In the genomic region with DNA sequence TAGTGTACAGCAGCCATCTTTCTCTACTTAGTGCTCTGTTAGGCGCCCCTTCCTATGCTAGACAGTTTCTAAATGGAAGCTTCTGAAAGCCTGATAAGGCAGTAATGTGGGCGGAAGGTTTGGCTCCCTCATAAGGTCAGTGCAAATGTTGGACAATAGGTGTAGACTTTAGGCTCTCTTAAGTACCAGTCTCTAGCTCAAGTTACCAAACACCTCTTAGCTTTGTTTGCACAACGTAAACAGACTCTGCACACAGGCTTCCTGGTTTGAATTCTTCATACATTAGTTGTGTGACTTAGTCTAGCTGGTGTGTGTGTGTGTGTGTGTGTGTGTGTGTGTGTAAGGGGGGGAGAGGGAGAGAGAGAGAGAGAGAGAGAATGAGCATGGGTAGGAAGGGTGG, we compare ENCODE assay signal across 19 mouse cellular contexts. TPM values are rescaled to one million over a fixed set of nuclear protein-coding genes. Genes with fewer than 3 reads are reported as not detected.
"Had no signal": no experiment of that assay in that cellular context is flagged by ENCODE, and none has a peak within 500 bp of the region (broad histone marks: within the 10 kb centered on the region; RNA-seq: fewer than 3 reads in every experiment).

No protein-coding gene starts in this region.

- H3K4me2 ChIP-seq: limb, embryonic 13.5 days; neural tube, embryonic 12.5 days had no signal

- H3K27me3 ChIP-seq: limb, embryonic 13.5 days; neural tube, embryonic 12.5 days had no signal

- H3K4me3 ChIP-seq: limb, embryonic 13.5 days; midbrain, embryonic 10.5 days; myocyte; neural tube, embryonic 12.5 days had no signal

- H3K4me1 ChIP-seq: limb, embryonic 13.5 days; neural tube, embryonic 12.5 days had no signal

- H3K9me3 ChIP-seq: limb, embryonic 13.5 days; midbrain, embryonic 10.5 days; neural tube, embryonic 12.5 days had no signal

- H3K27ac ChIP-seq: kidney, postnatal 0 days; limb, embryonic 13.5 days; liver, embryonic 14.5 days; midbrain, embryonic 10.5 days; neural tube, embryonic 12.5 days had no signal

- ATAC-seq: hindbrain, embryonic 16.5 days; inflammation-experienced regulatory T-cells, adult 6 months; intestine, postnatal 0 days had no signal

- H3K9ac ChIP-seq: limb, embryonic 13.5 days; liver, embryonic 14.5 days; neural tube, embryonic 12.5 days had no signal

- DNase-seq: kidney, adult 8-10 months; kidney, postnatal 36 days; left cerebral cortex, postnatal 4 days; midbrain, embryonic 14.5 days; retina, postnatal 1 day; right cerebral cortex, postnatal 4 days; spleen, adult 18-20 months; thymus, adult 2 months; thymus, postnatal 36 days had no signal

RNA-seq across cellular contexts. Expression of a gene that starts 22.1 kb away (rescaled TPM):
- polyA plus RNA-seq: inflammation-experienced regulatory T-cells, adult 6 months; intestine, postnatal 0 days; liver, adult 2 months; liver, embryonic 14.5 days; midbrain, embryonic 10.5 days; myocyte had no signal

RNA-seq across cellular contexts. Expression of a gene that starts 28.6 kb away (rescaled TPM):
- polyA plus RNA-seq: hindbrain, embryonic 16.5 days; inflammation-experienced regulatory T-cells, adult 6 months; intestine, postnatal 0 days; kidney, postnatal 0 days; limb, embryonic 13.5 days; liver, adult 2 months; liver, embryonic 14.5 days; midbrain, embryonic 10.5 days; midbrain, embryonic 14.5 days; myocyte; neural tube, embryonic 12.5 days had no signal
